Mouse (Mus musculus): ENCODE measurements around the gene Fdxr.

GRCm38 (mm10) chr11:115243783-115244182 lies 33.1 kb downstream of the Fdxr start:
- no peak for TF ChIP-seq TAL1 (conservative IDR thresholded peaks at IDR 0.05; ENCODE audit: low read depth, low read length)
- TF ChIP-seq GATA1 (IDR thresholded peaks at IDR 0.05; ENCODE audit: borderline replicate concordance, low read length), result no peak
- TF ChIP-seq CTCF (IDR thresholded peaks at IDR 0.05; ENCODE audit: low read depth, low read length), result no peak
- no peak for TF ChIP-seq POLR2AphosphoS5 (IDR thresholded peaks at IDR 0.05; ENCODE audit: insufficient replicate concordance, low read depth, low read length)
- no peak for TF ChIP-seq GATA2 (IDR thresholded peaks at IDR 0.05; ENCODE audit: borderline replicate concordance, low read depth, low read length)
